Mouse (Mus musculus) liver, embryonic 12.5 days (tissue): ENCODE measurements at regions not wholly inside any gene's neighbourhood (a gene's known extent, or its start where the extent isn't known, plus 50 kb on each side); places are given as distances from the start of the nearest gene placed in this dataset.

ENCODE experiments used
- ATAC-seq: fragments of 200-750 bp; cut with Nextera tagmentation; 2 replicates; pipeline ENCODE4 v1.8.0; 2017; ENCODE audit warnings: moderate number of reproducible peaks, mild to moderate bottlenecking, moderate library complexity
- H3K27ac ChIP-seq: fragments of 300-500 bp; sonication (generic); 2 replicates; pipeline ENCODE4 v1.5.1; 2016; ENCODE audit warnings: mild to moderate bottlenecking
- H3K27me3 ChIP-seq: fragments of 300-500 bp; sonication (generic); replicated peaks from 2 replicates; pipeline ENCODE4 v1.6.1; 2016; ENCODE audit warnings: mild to moderate bottlenecking, moderate library complexity
- H3K36me3 ChIP-seq: fragments of 300-500 bp; sonication (generic); 2 replicates; pipeline ENCODE4 v1.6.1; 2016; ENCODE audit warnings: mild to moderate bottlenecking, moderate library complexity
- H3K4me1 ChIP-seq: fragments of 300-500 bp; sonication (generic); 2 replicates; pipeline ENCODE4 v1.6.1; 2016
- H3K4me2 ChIP-seq: fragments of 300-500 bp; sonication (generic); 2 replicates; pipeline ENCODE4 v1.6.1; 2016; ENCODE audit warnings: mild to moderate bottlenecking, moderate library complexity
- H3K4me3 ChIP-seq: fragments of 300-500 bp; sonication (generic); 2 replicates; pipeline ENCODE4 v1.5.1; 2016; ENCODE audit warnings: mild to moderate bottlenecking, moderate library complexity
- H3K9ac ChIP-seq: fragments of 300-500 bp; sonication (generic); 2 replicates; pipeline ENCODE4 v1.6.1; 2016; ENCODE audit warnings: mild to moderate bottlenecking, moderate library complexity
- H3K9me3 ChIP-seq: fragments of 300-500 bp; sonication (generic); replicated peaks from 2 replicates; pipeline ENCODE4 v1.6.1; 2016; ENCODE audit warnings: mild to moderate bottlenecking, moderate library complexity
- WGBS: fragments of 180-500 bp; shearing (Covaris S2); methylation state at CpG from one replicate; pipeline ENCODE4 v1.1.7; 2016; ENCODE audit not compliant: insufficient replicate concordance; 5-methylcytosine and 5-hydroxymethylcytosine counted together

GRCm38 (mm10) chr3:35106097-35106496 is 455.9 kb downstream of the Sox2 start:
- H3K36me3 ChIP-seq: no peaks in the 10 kb centered on the region
- H3K4me3 ChIP-seq: no peak overlapping the region
- H3K4me1 ChIP-seq: no peaks in the 10 kb centered on the region
- H3K27me3 ChIP-seq: no peaks in the 10 kb centered on the region
- no peak overlapping the region for H3K9ac ChIP-seq
- no peak overlapping the region for H3K27ac ChIP-seq
- no peak overlapping the region for H3K4me2 ChIP-seq
- WGBS: 41% methylated on average over 7 of the region's 7 CpGs
- no peak for ATAC-seq
- no peaks in the 10 kb centered on the region for H3K9me3 ChIP-seq

DNA sequence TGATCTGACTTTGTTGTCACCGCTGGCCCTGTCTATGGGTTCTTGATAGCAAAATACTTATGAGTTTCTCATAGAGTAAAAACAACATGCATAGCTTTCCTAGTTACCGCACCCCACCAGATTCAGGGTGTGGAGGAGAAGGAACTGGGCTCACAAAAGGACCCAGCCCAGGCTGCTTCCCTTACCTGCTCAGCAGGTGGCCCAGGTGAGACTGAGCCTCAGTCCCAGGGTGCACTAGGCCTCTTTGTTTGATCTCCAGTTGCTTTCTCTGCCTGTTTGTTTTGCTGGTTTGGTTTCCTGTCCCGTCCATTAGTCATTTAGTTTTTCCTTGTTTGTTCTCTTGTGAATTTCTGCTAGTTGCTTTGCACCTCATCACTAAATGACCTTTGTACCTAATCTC is 483.3 kb downstream of the Sox2 start:
- no peaks in the 10 kb centered on the region for H3K27me3 ChIP-seq
- no peak overlapping the region for H3K27ac ChIP-seq
- no peaks in the 10 kb centered on the region for H3K36me3 ChIP-seq
- no peaks in the 10 kb centered on the region for H3K4me1 ChIP-seq
- no peak for ATAC-seq
- no peak overlapping the region for H3K9ac ChIP-seq
- 71% methylated on average over 3 of the region's 3 CpGs for WGBS
- no peak overlapping the region for H3K4me2 ChIP-seq
- no peak overlapping the region for H3K4me3 ChIP-seq
- H3K9me3 ChIP-seq: no peaks in the 10 kb centered on the region

DNA sequence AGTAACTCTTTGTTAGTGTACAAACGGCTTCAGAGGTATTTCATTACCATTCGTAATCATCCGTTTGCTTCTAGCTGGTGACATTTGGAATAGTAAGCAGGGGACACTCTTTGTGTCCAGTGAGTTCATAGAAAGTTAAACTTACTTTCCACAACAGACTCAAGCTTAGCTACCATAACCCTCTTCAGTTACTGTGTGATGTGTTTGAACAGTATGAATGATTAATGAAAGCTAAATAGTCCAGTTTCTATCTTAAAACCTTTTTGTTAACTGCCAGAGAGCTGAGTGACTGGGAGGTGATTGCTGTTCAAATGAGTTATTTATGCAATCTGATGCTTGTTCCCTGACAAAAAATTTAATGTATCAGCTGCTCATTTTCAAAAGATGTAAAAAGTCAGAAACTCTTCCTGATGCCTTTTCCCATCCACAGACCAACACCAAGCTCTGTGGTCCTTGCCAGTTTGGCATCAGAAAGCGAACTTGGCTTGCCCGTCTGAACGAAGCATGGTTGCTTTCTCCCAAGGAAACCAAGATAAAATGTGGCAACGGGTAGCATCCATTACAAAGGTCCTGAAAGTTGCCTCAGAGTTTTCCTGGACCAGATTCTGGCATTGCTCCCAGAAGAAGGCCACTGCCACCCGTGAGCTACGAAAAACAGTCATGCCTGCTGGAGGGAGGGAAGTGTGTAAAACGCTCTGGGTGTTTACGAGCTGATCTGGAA is 491.5 kb downstream of the Sox2 start:
- no peaks in the 10 kb centered on the region for H3K4me1 ChIP-seq
- 58% methylated on average over 11 of the region's 11 CpGs for WGBS
- no peak overlapping the region for H3K4me3 ChIP-seq
- H3K27me3 ChIP-seq: no peaks in the 10 kb centered on the region
- no peaks in the 10 kb centered on the region for H3K9me3 ChIP-seq
- no peak for ATAC-seq
- H3K36me3 ChIP-seq: no peaks in the 10 kb centered on the region
- no peak overlapping the region for H3K27ac ChIP-seq
- no peak overlapping the region for H3K4me2 ChIP-seq
- H3K9ac ChIP-seq: no peak overlapping the region

GRCm38 (mm10) chr3:35142683-35143082 is 492.5 kb downstream of the Sox2 start:
- WGBS: 36% methylated on average over 2 of the region's 2 CpGs
- Histone ChIP-seq H3K4me3 (no peak overlapping the region), H3K4me1 (no peaks in the 10 kb centered on the region), H3K27me3 (no peaks in the 10 kb centered on the region), H3K9ac (no peak overlapping the region), H3K36me3 (no peaks in the 10 kb centered on the region), H3K4me2 (no peak overlapping the region), H3K27ac (no peak overlapping the region), H3K9me3 (no peaks in the 10 kb centered on the region)
- no peak for ATAC-seq

- Histone ChIP-seq H3K9me3 (no peaks in the 10 kb centered on the region), H3K4me2 (no peak overlapping the region), H3K4me1 (no peaks in the 10 kb centered on the region), H3K4me3 (no peak overlapping the region), H3K27me3 (no peaks in the 10 kb centered on the region), H3K36me3 (no peaks in the 10 kb centered on the region), H3K27ac (no peak overlapping the region), H3K9ac (no peak overlapping the region)
- WGBS: 60% methylated on average over 2 of the region's 2 CpGs
- ATAC-seq: no peak
Measured at GRCm38 (mm10) chr3:35145569-35145968, 495.4 kb downstream of the Sox2 start.

GRCm38 (mm10) chr3:35146681-35147080 is 496.5 kb downstream of the Sox2 start:
- H3K27ac ChIP-seq: no peak overlapping the region
- no peak overlapping the region for H3K4me2 ChIP-seq
- H3K9me3 ChIP-seq: no peaks in the 10 kb centered on the region
- ATAC-seq: no peak
- H3K36me3 ChIP-seq: no peaks in the 10 kb centered on the region
- WGBS: 63% methylated on average over 5 of the region's 5 CpGs
- H3K4me1 ChIP-seq: no peaks in the 10 kb centered on the region
- no peak overlapping the region for H3K4me3 ChIP-seq
- no peaks in the 10 kb centered on the region for H3K27me3 ChIP-seq
- H3K9ac ChIP-seq: no peak overlapping the region

DNA sequence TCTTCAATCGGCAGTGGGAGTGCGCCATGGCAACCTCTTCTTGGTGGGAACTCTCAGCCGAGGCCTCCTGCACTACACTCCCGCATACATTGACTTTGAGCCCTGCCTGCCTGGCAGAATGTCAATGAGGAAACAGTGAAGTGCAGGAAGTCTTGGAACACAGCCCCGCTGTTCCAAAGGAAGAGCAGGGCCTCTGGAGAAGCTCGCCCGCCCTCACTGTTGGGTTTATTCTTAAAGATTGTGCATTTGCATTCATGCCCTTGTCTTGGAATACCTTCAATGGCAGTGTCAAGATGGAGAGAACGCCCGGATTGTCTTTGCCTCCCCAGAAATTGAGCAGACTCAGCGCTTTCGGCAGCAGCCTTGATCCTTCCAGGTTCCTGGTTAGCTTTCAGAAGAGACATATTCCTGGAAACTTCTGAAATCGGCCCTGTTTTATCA is 499.1 kb downstream of the Sox2 start:
- Histone ChIP-seq H3K4me3 (no peak overlapping the region), H3K4me2 (no peak overlapping the region), H3K9me3 (no peaks in the 10 kb centered on the region), H3K27me3 (no peaks in the 10 kb centered on the region), H3K4me1 (no peaks in the 10 kb centered on the region), H3K27ac (no peak overlapping the region), H3K9ac (no peak overlapping the region), H3K36me3 (no peaks in the 10 kb centered on the region)
- ATAC-seq: no peak
- WGBS: 56% methylated on average over 12 of the region's 12 CpGs

- Histone ChIP-seq H3K9ac (no peak overlapping the region), H3K4me2 (no peak overlapping the region), H3K4me3 (no peak overlapping the region), H3K27me3 (no peaks in the 10 kb centered on the region), H3K27ac (no peak overlapping the region), H3K9me3 (no peaks in the 10 kb centered on the region), H3K4me1 (no peaks in the 10 kb centered on the region), H3K36me3 (no peaks in the 10 kb centered on the region)
- WGBS: 73% methylated on average over 7 of the region's 7 CpGs
- ATAC-seq: no peak
Measured at GRCm38 (mm10) chr3:35152191-35152590, 502.0 kb downstream of the Sox2 start.

DNA sequence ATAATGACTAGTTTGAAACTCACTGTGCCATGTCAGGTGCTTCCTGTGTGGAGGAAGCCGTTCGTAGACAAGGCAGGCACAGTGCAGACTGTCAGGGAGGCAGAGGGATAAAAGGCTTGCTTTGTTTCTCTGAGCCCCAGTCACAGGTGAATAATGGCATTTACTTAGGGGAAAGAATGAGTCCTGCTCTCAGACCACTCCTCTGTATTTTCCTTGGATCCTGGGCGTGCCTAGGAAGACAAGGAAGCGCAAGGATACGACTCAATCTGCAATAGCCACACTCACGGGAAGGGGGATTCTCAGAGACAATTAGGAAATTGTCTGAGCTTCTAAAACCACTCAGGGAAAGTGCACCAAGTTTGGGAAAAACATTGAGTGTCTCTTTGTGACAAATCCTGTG is 504.1 kb downstream of the Sox2 start:
- Histone ChIP-seq H3K36me3 (no peaks in the 10 kb centered on the region), H3K4me3 (no peak overlapping the region), H3K9ac (no peak overlapping the region), H3K27ac (no peak overlapping the region), H3K27me3 (no peaks in the 10 kb centered on the region), H3K4me1 (no peaks in the 10 kb centered on the region), H3K4me2 (no peak overlapping the region), H3K9me3 (no peaks in the 10 kb centered on the region)
- 52% methylated on average over 6 of the region's 6 CpGs for WGBS
- ATAC-seq: no peak

DNA sequence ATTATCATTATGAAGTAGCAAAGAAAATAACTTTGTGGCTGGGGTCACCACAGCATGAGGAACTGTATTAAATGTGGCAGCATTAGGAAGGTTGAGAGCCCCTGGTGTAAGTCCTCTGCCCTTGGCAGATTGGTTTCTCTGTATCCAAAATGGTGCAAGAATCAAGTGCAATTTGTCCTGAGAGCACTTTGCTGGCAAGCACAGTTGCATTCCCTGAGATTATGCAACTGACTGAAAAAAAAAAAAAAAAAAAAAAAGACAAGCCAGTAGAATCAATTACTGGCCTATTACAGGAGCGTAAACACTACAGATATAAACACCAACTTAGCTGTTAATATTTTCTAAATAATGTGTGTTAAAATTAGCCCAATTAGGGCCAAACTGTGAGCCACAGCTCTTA is 518.5 kb downstream of the Sox2 start:
- Histone ChIP-seq H3K9me3 (no peaks in the 10 kb centered on the region), H3K4me1 (no peaks in the 10 kb centered on the region), H3K9ac (no peak overlapping the region), H3K4me2 (no peak overlapping the region), H3K36me3 (no peaks in the 10 kb centered on the region), H3K4me3 (no peak overlapping the region), H3K27me3 (no peaks in the 10 kb centered on the region), H3K27ac (no peak overlapping the region)
- no peak for ATAC-seq
- 62% methylated on average over 1 of the region's 1 CpGs for WGBS

DNA sequence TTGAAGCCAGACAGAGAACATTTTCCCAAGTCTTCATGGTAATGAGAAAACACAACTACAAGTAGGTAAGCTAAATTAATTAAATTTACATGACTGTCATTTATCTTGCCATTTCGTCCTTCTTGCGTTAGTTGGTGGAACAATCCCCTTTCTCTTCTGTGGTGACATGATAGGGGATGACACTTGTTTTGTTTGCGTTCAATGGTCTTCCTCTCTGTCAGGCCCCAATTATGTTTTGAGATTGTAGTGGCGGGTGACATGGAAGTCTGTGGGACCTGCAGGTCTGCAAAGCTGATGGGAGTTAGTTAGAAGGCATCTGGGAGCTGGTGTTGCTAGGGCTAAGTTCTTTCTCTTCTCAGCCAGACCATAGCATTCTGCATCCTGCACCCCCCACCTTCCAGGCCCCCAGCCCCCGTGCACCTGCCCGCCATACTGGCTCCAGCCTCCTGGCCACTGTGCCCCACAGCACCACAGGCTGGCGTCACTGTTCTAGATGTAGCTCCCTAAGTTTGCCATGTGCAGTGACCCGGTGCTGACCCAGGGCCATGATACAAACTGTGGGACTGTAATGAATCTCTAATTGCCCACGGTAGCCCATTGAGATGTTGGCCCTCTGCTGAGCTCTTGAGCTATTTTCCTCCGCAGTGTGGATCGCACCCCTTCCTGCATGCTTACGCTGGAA is 528.7 kb downstream of the Sox2 start:
- 80% methylated on average over 12 of the region's 12 CpGs for WGBS
- ATAC-seq: no peak
- no peak overlapping the region for H3K27ac ChIP-seq
- no peaks in the 10 kb centered on the region for H3K9me3 ChIP-seq
- no peak overlapping the region for H3K9ac ChIP-seq
- no peaks in the 10 kb centered on the region for H3K27me3 ChIP-seq
- no peaks in the 10 kb centered on the region for H3K36me3 ChIP-seq
- no peaks in the 10 kb centered on the region for H3K4me1 ChIP-seq
- no peak overlapping the region for H3K4me2 ChIP-seq
- no peak overlapping the region for H3K4me3 ChIP-seq

GRCm38 (mm10) chr3:35208526-35208925 is 545.4 kb upstream of the Atp11b start:
- Histone ChIP-seq H3K27ac (no peak overlapping the region), H3K9me3 (no peaks in the 10 kb centered on the region), H3K4me1 (no peaks in the 10 kb centered on the region), H3K9ac (no peak overlapping the region), H3K27me3 (no peaks in the 10 kb centered on the region), H3K4me2 (no peak overlapping the region), H3K36me3 (no peaks in the 10 kb centered on the region), H3K4me3 (no peak overlapping the region)
- ATAC-seq: no peak
- WGBS: 67% methylated on average over 5 of the region's 5 CpGs

DNA sequence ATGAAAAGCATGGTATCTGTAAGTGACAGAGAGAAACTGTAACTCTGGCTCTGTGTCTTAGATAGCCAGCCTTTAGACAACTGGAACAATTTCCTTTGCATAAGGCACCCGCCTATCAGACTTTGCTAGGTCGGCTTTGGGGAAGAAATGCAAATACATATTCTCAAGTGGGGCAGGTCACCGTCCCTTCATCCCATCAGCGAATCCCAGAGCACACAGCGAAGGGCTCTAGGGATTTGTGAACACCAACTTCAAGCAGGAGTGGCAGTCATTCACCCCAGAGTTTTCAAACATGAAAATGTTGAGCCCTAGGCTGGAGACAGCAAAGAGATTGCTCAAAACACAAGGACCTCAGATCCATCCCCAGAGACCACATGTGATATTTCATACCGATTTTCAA is 534.5 kb upstream of the Atp11b start:
- Histone ChIP-seq H3K27ac (no peak overlapping the region), H3K9me3 (no peaks in the 10 kb centered on the region), H3K4me3 (no peak overlapping the region), H3K27me3 (no peaks in the 10 kb centered on the region), H3K36me3 (no peaks in the 10 kb centered on the region), H3K4me2 (no peak overlapping the region), H3K9ac (no peak overlapping the region), H3K4me1 (no peaks in the 10 kb centered on the region)
- 73% methylated on average over 6 of the region's 6 CpGs for WGBS
- ATAC-seq: no peak
